Mouse (Mus musculus): ENCODE measurements around the gene Ino80b. TPM values are rescaled to one million over a fixed set of nuclear protein-coding genes. Genes with fewer than 3 reads are reported as not detected.

Ino80b gene
- polyA plus RNA-seq, 1 experiment from 2014 or later = 13.3 TPM

GRCm38 (mm10) chr6:83122961-83123360 is 2.3 kb downstream of the Ino80b start:
- H3K36me3 ChIP-seq (ENCODE audit: insufficient read depth) = peaks cover 19% of the 10 kb centered on the region
- peak overlapping the region; percentile 88 for H3K9ac ChIP-seq
- peak overlapping the region; percentile 98 for H3K4me2 ChIP-seq
- H3K27ac ChIP-seq (ENCODE audit: low read depth) = peak overlapping the region; percentile 98; the same call in 1 of the 2 replicates
- peaks cover 13% of the 10 kb centered on the region for H3K4me1 ChIP-seq (ENCODE audit: insufficient read depth)
- TF ChIP-seq CTCF (IDR thresholded peaks at IDR 0.05; ENCODE audit: low read depth) = no peak
- WGBS = 73% methylated on average over 5 of the region's 5 CpGs
- no peaks in the 10 kb centered on the region for H3K9me3 ChIP-seq (ENCODE audit: low read depth, low read length)
- H3K4me3 ChIP-seq (ENCODE audit: low read depth, low read length) = peak overlapping the region; percentile 79
- DNase-seq = no peak
- no peak for ATAC-seq (ENCODE audit: insufficient read depth)
- H3K27me3 ChIP-seq (ENCODE audit: insufficient read depth, low read length) = no peaks in the 10 kb centered on the region

GRCm38 (mm10) chr6:83121863-83122710 is 3.1 kb downstream of the Ino80b start:
- Histone ChIP-seq H3K4me2 (peak overlapping the region; percentile 98), H3K27ac (ENCODE audit: low read depth) (peak overlapping the region; percentile 98), H3K27me3 (ENCODE audit: insufficient read depth, low read length) (no peaks in the 10 kb centered on the region), H3K9me3 (ENCODE audit: low read depth, low read length) (no peaks in the 10 kb centered on the region), H3K9ac (peak overlapping the region; percentile 88), H3K4me3 (ENCODE audit: low read depth, low read length) (peak overlapping the region; percentile 79), H3K36me3 (ENCODE audit: insufficient read depth) (peaks cover 28% of the 10 kb centered on the region), H3K4me1 (ENCODE audit: insufficient read depth) (peaks cover 13% of the 10 kb centered on the region)
- TF ChIP-seq CTCF (IDR thresholded peaks at IDR 0.05; ENCODE audit: low read depth) = no peak
- DNase-seq = peak; percentile 49
- ATAC-seq (ENCODE audit: insufficient read depth) = no peak; the same call in 1 of the 2 replicates
- 1% methylated on average over 49 of the region's 52 CpGs for WGBS

- Histone ChIP-seq H3K4me2 (peak within 1 kb of the TSS; percentile 98), H3K4me1 (ENCODE audit: insufficient read depth) (peaks cover 18% of the 10 kb centered on the region), H3K9me3 (ENCODE audit: low read depth, low read length) (no peaks in the 10 kb centered on the region), H3K36me3 (ENCODE audit: insufficient read depth) (peaks cover 34% of the 10 kb centered on the region), H3K27ac (ENCODE audit: low read depth) (peak within 1 kb of the TSS; percentile 98), H3K4me3 (ENCODE audit: low read depth, low read length) (peak within 1 kb of the TSS; percentile 79), H3K9ac (peak within 1 kb of the TSS; percentile 88), H3K27me3 (ENCODE audit: insufficient read depth, low read length) (no peaks in the 10 kb centered on the region)
- WGBS = under 1% methylated on average over 38 of the region's 38 CpGs
- DNase-seq (peak; percentile 98), ATAC-seq (ENCODE audit: insufficient read depth) (peak; percentile 92)
- TF ChIP-seq CTCF (IDR thresholded peaks at IDR 0.05; ENCODE audit: low read depth) = no peak
Measured at GRCm38 (mm10) chr6:83120930-83121862, 4.0 kb downstream of the Ino80b start, which contains the start of gene Wbp1. TSS of gene Wbp1 (minus strand) at chr6:83121559.

GRCm38 (mm10) chr6:83119734-83120051 is 5.5 kb downstream of the Ino80b start:
- peaks cover 34% of the 10 kb centered on the region for H3K36me3 ChIP-seq (ENCODE audit: insufficient read depth)
- TF ChIP-seq CTCF (IDR thresholded peaks at IDR 0.05; ENCODE audit: low read depth) = no peak
- H3K27me3 ChIP-seq (ENCODE audit: insufficient read depth, low read length) = no peaks in the 10 kb centered on the region
- H3K9ac ChIP-seq = peak overlapping the region; percentile 66; the same call in 1 of the 2 replicates
- DNase-seq (no peak), ATAC-seq (ENCODE audit: insufficient read depth) (no peak)
- H3K4me3 ChIP-seq (ENCODE audit: low read depth, low read length) = peak overlapping the region; percentile 79
- H3K4me2 ChIP-seq = peak overlapping the region; percentile 98
- H3K4me1 ChIP-seq (ENCODE audit: insufficient read depth) = peaks cover 17% of the 10 kb centered on the region
- H3K9me3 ChIP-seq (ENCODE audit: low read depth, low read length) = no peaks in the 10 kb centered on the region
- 76% methylated on average over 7 of the region's 7 CpGs for WGBS
- H3K27ac ChIP-seq (ENCODE audit: low read depth) = no peak overlapping the region

- ATAC-seq (ENCODE audit: insufficient read depth) (no peak), DNase-seq (no peak)
- peaks cover 34% of the 10 kb centered on the region for H3K36me3 ChIP-seq (ENCODE audit: insufficient read depth)
- WGBS = 78% methylated on average over 14 of the region's 14 CpGs
- no peaks in the 10 kb centered on the region for H3K9me3 ChIP-seq (ENCODE audit: low read depth, low read length)
- 0 out of 2 replicates have a peak overlapping the region, but pooled peaks have one; percentile 6 for H3K9ac ChIP-seq
- peak overlapping the region; percentile 98; the same call in 1 of the 2 replicates for H3K4me2 ChIP-seq
- no peak overlapping the region for H3K4me3 ChIP-seq (ENCODE audit: low read depth, low read length)
- no peaks in the 10 kb centered on the region for H3K27me3 ChIP-seq (ENCODE audit: insufficient read depth, low read length)
- TF ChIP-seq CTCF (IDR thresholded peaks at IDR 0.05; ENCODE audit: low read depth) = no peak
- H3K4me1 ChIP-seq (ENCODE audit: insufficient read depth) = peaks cover 13% of the 10 kb centered on the region
- no peak overlapping the region for H3K27ac ChIP-seq (ENCODE audit: low read depth)
Measured at GRCm38 (mm10) chr6:83118825-83119733, 6.2 kb downstream of the Ino80b start.

GRCm38 (mm10) chr6:83118369-83118768 is 6.9 kb downstream of the Ino80b start:
- ATAC-seq (ENCODE audit: insufficient read depth) (no peak), DNase-seq (no peak)
- Histone ChIP-seq H3K36me3 (ENCODE audit: insufficient read depth) (peaks cover 31% of the 10 kb centered on the region), H3K4me3 (ENCODE audit: low read depth, low read length) (no peak overlapping the region), H3K4me1 (ENCODE audit: insufficient read depth) (peaks cover 13% of the 10 kb centered on the region), H3K4me2 (no peak overlapping the region), H3K27ac (ENCODE audit: low read depth) (no peak overlapping the region), H3K27me3 (ENCODE audit: insufficient read depth, low read length) (no peaks in the 10 kb centered on the region), H3K9me3 (ENCODE audit: low read depth, low read length) (no peaks in the 10 kb centered on the region), H3K9ac (no peak overlapping the region)
- TF ChIP-seq CTCF (IDR thresholded peaks at IDR 0.05; ENCODE audit: low read depth) = no peak
- WGBS = 75% methylated on average over 11 of the region's 11 CpGs
